Mouse (Mus musculus) intestine, embryonic 14.5 days (tissue): ENCODE measurements around the gene Itga7. TPM values are rescaled to one million over a fixed set of nuclear protein-coding genes. Genes with fewer than 3 reads are reported as not detected.

Experiments
- ATAC-seq: fragments of 200-750 bp; cut with Nextera tagmentation; replicated peaks from 2 replicates; pipeline ENCODE4 v1.8.0; 2017; ENCODE audit warnings: low read depth, moderate number of reproducible peaks, moderate TSS enrichment, moderate library complexity; ENCODE audit not compliant: low FRiP score, low TSS enrichment
- DNase-seq: peaks from one replicate; pipeline ENCODE4 v3.0.0-alpha.2; 2018; ENCODE audit warnings: low spot score
- H3K27ac ChIP-seq: fragments of 300-500 bp; sonication (generic); 2 replicates; pipeline ENCODE4 v1.5.1; 2014; ENCODE audit warnings: low read depth, mild to moderate bottlenecking, control low read depth
- H3K27me3 ChIP-seq: fragments of 300-500 bp; sonication (generic); replicated peaks from 2 replicates; pipeline ENCODE4 v1.6.1; 2014; ENCODE audit warnings: low read length, control low read depth; ENCODE audit not compliant: control insufficient read depth, insufficient read depth
- H3K36me3 ChIP-seq: fragments of 300-500 bp; sonication (generic); 2 replicates; pipeline ENCODE4 v1.6.1; 2014; ENCODE audit warnings: low read length, control low read depth; ENCODE audit not compliant: control insufficient read depth, insufficient read depth
- H3K4me1 ChIP-seq: fragments of 300-500 bp; sonication (generic); replicated peaks from 2 replicates; pipeline ENCODE4 v1.6.1; 2014; ENCODE audit warnings: low read length, control low read depth, mixed read lengths; ENCODE audit not compliant: control insufficient read depth, insufficient read depth
- H3K4me2 ChIP-seq: fragments of 300-500 bp; sonication (generic); 2 replicates; pipeline ENCODE4 v1.6.1; 2014; ENCODE audit warnings: low read length
- H3K4me3 ChIP-seq: fragments of 300-500 bp; sonication (generic); 2 replicates; pipeline ENCODE4 v1.5.1; 2014; ENCODE audit warnings: low read depth, low read length, control low read depth, mixed read lengths
- H3K9ac ChIP-seq: fragments of 300-500 bp; sonication (generic); 2 replicates; pipeline ENCODE4 v1.6.1; 2014; ENCODE audit warnings: mild to moderate bottlenecking, low read length
- H3K9me3 ChIP-seq: fragments of 300-500 bp; sonication (generic); 2 replicates; pipeline ENCODE4 v1.6.1; 2016; ENCODE audit warnings: low read length, control low read depth; ENCODE audit not compliant: control insufficient read depth
- WGBS: fragments of 180-500 bp; shearing (Covaris S2); extraction: QIAGEN DNeasy Blood & Tissue Kit; methylation state at CpG from one replicate; pipeline ENCODE4 v1.1.7; 2014; 5-methylcytosine and 5-hydroxymethylcytosine counted together
- polyA plus RNA-seq: library from polyadenylated mRNA; unstranded; fragments of >200 nt; fragmentation: Nextera tagmentation; extraction: Ambion mirVana; gene quantifications from 2 replicates; pipeline ENCODE4 v1.2.1, GENCODE M21; 2014

Itga7 gene
- polyA plus RNA-seq, 1 experiment from 2014 or later = 2.3 TPM

DNA sequence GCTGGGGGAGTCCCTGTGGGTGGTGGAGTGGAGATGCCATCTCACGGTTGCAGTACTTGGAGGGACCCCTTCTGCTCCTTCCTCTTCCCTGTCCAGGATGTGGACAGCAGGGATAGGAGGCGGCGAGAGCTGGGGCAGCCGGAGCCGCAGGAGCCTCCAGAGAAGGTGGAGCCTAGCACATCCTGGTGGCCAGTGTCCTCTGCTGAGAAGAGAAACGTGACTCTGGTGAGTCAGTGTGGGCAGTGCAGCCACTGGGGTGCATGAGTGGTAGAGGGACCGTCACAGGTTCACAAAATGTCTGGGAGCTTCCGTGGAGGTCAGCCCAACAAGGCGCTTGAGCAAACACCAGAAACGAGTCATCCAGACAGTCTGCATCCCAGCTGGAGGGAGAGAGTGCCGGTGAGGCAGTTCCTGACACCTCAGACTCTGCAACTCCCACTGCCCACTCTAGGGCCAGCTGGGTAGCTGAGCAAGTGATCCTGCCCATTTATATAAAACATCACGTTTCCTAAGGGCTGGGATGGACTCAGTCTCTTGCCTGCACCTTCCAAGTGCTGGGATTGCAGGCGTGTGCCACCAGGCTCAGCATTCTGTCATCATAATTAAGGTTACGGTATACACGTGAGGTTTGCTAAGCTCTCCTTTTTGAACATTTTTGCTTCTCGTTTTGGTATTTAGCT, 16.7 kb downstream of the Itga7 start:
- Histone ChIP-seq H3K27me3 (no peaks in the 10 kb centered on the region), H3K4me1 (no peaks in the 10 kb centered on the region), H3K4me3 (no peak overlapping the region), H3K27ac (no peak overlapping the region), H3K4me2 (no peak overlapping the region), H3K9ac (no peak overlapping the region), H3K9me3 (no peaks in the 10 kb centered on the region), H3K36me3 (no peaks in the 10 kb centered on the region)
- DNase-seq (no peak), ATAC-seq (no peak)
- WGBS = 65% methylated on average over 16 of the region's 16 CpGs

DNA sequence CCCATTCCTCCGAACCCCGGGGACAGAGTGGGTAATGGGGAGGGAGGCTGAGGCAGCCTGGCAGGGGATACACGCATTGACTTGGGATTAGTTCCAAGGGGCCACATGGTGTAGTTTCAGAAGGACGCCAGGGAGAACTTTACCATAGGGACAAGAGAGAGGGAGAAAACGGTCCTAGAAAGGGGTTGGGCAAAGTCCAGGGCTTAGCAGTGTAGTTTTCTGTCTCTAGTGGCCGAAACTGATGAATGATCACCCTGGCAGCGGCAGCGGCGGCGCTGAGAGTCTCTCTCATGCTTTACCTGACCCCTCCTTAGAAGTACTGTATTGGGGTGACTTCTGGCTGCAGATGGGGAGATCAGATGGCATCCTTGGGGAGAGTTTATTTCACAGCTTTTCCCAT, 24.7 kb downstream of the Itga7 start:
- no peak for ATAC-seq
- no peaks in the 10 kb centered on the region for H3K36me3 ChIP-seq
- no peaks in the 10 kb centered on the region for H3K27me3 ChIP-seq
- H3K9me3 ChIP-seq = no peaks in the 10 kb centered on the region
- H3K4me3 ChIP-seq = no peak overlapping the region
- no peak overlapping the region for H3K4me2 ChIP-seq
- 74% methylated on average over 10 of the region's 10 CpGs for WGBS
- H3K9ac ChIP-seq = no peak overlapping the region
- H3K27ac ChIP-seq = no peak overlapping the region
- no peak for DNase-seq
- 0 out of 2 replicates have a peak, but pooled peaks cover 3% of the 10 kb centered on the region for H3K4me1 ChIP-seq

GRCm38 (mm10) chr10:128960142-128960541, 26.5 kb downstream of the Itga7 start:
- no peaks in the 10 kb centered on the region for H3K36me3 ChIP-seq
- H3K9me3 ChIP-seq = no peaks in the 10 kb centered on the region
- no peak overlapping the region for H3K9ac ChIP-seq
- H3K27me3 ChIP-seq = no peaks in the 10 kb centered on the region
- ATAC-seq = no peak
- 0 out of 2 replicates have a peak, but pooled peaks cover 3% of the 10 kb centered on the region for H3K4me1 ChIP-seq
- no peak for DNase-seq
- WGBS = 75% methylated on average over 4 of the region's 4 CpGs
- no peak overlapping the region for H3K4me3 ChIP-seq
- H3K4me2 ChIP-seq = no peak overlapping the region
- no peak overlapping the region for H3K27ac ChIP-seq

DNA sequence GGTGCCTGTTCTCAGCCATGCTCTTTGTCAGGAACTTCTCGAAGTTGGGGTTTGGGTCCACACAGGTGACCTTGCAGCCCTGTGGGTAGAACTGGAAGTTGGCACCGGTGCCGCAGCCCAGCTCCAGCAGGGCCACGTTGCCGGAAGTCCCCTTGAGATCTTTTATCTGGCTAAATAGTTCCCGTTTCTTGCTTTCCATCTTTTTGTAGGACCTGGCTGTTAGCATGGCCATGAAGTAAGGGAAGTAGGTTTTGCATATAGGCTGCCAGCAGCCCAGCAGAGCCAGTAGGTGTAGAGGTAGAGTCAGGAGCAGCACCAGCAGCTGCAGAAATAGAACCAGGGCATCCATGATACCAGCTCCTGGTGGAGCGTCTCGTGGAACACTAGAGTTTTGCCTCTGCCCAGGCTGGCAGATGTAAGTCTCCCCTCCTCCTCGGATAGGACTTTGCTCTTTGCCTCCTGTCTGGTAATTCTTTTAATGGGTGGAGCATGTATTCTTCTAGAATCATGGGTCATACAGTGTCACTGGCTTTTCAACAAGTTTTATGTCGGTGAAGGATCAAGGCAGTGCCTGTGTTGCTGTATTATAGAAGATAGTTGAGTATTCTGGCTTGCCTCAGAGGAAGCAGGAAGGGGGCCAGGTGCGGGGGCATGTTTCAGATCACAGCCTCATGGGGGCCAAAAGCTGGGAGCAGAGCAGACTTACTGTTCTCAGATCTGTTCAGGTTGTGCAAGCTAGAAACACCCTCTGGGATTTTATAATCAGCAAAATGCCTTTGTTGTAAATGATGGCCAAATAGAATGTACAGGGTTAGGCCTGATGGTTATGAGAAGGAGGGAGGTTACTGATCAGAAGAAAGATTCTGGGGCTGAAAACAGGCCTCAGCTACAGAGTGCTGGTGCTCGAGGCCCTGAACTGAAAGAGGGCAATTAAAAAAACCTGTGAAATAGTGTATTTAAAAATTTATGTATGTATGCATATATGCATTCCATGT, 27.3 kb downstream of the Itga7 start, which contains the start of gene Mettl7b:
Mettl7b (minus strand) TSS at position 399 of the 995 bp plus-strand sequence.
- ATAC-seq (peak; percentile 68), DNase-seq (no peak)
- WGBS = 79% methylated on average over 12 of the region's 12 CpGs

GRCm38 (mm10) chr10:128964961-128965360, 31.3 kb downstream of the Itga7 start:
- Histone ChIP-seq H3K27ac (no peak overlapping the region), H3K4me1 (0 out of 2 replicates have a peak, but pooled peaks cover 3% of the 10 kb centered on the region), H3K9me3 (no peaks in the 10 kb centered on the region), H3K4me2 (no peak overlapping the region), H3K4me3 (no peak overlapping the region), H3K9ac (no peak overlapping the region), H3K36me3 (no peaks in the 10 kb centered on the region), H3K27me3 (no peaks in the 10 kb centered on the region)
- WGBS = 69% methylated on average over 2 of the region's 2 CpGs
- no peak for DNase-seq
- no peak for ATAC-seq

More for the DNA sequence above, 27.3 kb downstream of the Itga7 start, which contains the start of gene Mettl7b:
- Histone ChIP-seq H3K4me1 (0 out of 2 replicates have a peak, but pooled peaks cover 3% of the 10 kb centered on the region), H3K9ac (no peak within 1 kb of the TSS), H3K4me2 (no peak within 1 kb of the TSS), H3K27ac (no peak within 1 kb of the TSS), H3K4me3 (no peak within 1 kb of the TSS), H3K9me3 (no peaks in the 10 kb centered on the region), H3K27me3 (no peaks in the 10 kb centered on the region), H3K36me3 (no peaks in the 10 kb centered on the region)

DNA sequence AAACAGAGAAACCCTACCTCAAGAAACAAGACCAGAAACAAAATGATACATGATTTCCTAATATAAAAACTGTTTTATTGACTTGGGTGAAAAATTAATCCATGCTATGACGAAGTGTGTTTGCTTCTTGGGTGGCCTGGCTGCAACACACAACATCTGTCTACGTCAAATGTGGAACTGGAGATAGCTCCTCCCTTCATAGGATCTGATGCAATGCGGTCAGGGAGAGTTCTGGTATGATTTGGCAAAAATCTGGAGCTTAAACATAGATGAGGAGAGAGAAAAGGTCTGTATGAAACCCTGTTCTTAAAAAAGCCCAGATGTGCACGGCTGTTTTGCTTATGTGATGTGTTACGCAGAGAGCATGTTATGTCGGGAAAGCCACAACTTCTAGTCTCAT, 32.3 kb downstream of the Itga7 start:
- Histone ChIP-seq H3K4me1 (0 out of 2 replicates have a peak, but pooled peaks cover 3% of the 10 kb centered on the region), H3K4me3 (no peak overlapping the region), H3K4me2 (no peak overlapping the region), H3K9me3 (no peaks in the 10 kb centered on the region), H3K27me3 (no peaks in the 10 kb centered on the region), H3K36me3 (no peaks in the 10 kb centered on the region), H3K27ac (no peak overlapping the region), H3K9ac (no peak overlapping the region)
- no peak for ATAC-seq
- no peak for DNase-seq
- 73% methylated on average over 6 of the region's 6 CpGs for WGBS

DNA sequence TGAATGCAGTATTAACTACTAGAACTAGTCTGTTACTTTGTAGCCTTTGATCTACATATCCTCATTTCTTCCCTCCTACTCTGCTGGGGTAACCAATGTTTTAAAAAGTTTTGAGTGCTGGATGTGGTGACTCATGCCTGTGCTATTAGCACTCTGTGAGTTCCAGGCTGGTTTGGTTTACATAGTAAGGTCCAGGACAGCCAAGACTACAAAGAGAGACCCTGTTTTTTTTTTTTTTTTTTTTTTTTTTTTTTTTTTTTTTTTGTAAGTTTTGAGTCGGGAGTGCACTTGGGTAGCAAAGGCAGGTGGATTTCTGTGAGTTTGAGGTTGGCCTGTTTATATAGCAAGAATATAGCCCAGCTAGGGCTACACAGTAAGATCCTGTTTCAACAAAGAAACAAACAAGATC, 34.7 kb downstream of the Itga7 start:
- Histone ChIP-seq H3K27ac (no peak overlapping the region), H3K4me3 (no peak overlapping the region), H3K4me2 (no peak overlapping the region), H3K9ac (no peak overlapping the region), H3K4me1 (no peaks in the 10 kb centered on the region), H3K36me3 (no peaks in the 10 kb centered on the region), H3K9me3 (no peaks in the 10 kb centered on the region), H3K27me3 (no peaks in the 10 kb centered on the region)
- WGBS = 8% methylated on average over 1 of the region's 1 CpGs
- ATAC-seq = 0 out of 2 replicates have a peak, but pooled peaks have one; percentile 37
- no peak for DNase-seq

GRCm38 (mm10) chr10:128970740-128971250, 37.2 kb downstream of the Itga7 start:
- no peak overlapping the region for H3K4me3 ChIP-seq

More at GRCm38 (mm10) chr10:128970740-128971250, 37.2 kb downstream of the Itga7 start:
- Histone ChIP-seq H3K27me3 (no peaks in the 10 kb centered on the region), H3K36me3 (no peaks in the 10 kb centered on the region), H3K9me3 (no peaks in the 10 kb centered on the region), H3K27ac (no peak overlapping the region), H3K4me1 (no peaks in the 10 kb centered on the region), H3K4me2 (no peak overlapping the region), H3K9ac (no peak overlapping the region)
- DNase-seq (no peak), ATAC-seq (no peak)
- 39% methylated on average over 1 of the region's 1 CpGs for WGBS
